Mouse (Mus musculus): ENCODE data around the gene Comtd1.

The Comtd1 gene
- long read RNA-seq, experiment 1, transcript Comtd1-202 (7 exons, 2,314 nt), result major isoform, 50 of 57 reads
- long read RNA-seq, experiment 1, partial matches to known transcripts, result 4 of 57 reads
- long read RNA-seq, experiment 1, other reads (novel, unspliced or antisense), result 2 of 57 reads
- long read RNA-seq, experiment 2, transcript Comtd1-202 (7 exons, 2,314 nt), result major isoform, 51 of 55 reads
- long read RNA-seq, experiment 2, partial matches to known transcripts, result 1 of 55 reads
- long read RNA-seq, experiment 2, other reads (novel, unspliced or antisense), result 0 of 55 reads

DNA sequence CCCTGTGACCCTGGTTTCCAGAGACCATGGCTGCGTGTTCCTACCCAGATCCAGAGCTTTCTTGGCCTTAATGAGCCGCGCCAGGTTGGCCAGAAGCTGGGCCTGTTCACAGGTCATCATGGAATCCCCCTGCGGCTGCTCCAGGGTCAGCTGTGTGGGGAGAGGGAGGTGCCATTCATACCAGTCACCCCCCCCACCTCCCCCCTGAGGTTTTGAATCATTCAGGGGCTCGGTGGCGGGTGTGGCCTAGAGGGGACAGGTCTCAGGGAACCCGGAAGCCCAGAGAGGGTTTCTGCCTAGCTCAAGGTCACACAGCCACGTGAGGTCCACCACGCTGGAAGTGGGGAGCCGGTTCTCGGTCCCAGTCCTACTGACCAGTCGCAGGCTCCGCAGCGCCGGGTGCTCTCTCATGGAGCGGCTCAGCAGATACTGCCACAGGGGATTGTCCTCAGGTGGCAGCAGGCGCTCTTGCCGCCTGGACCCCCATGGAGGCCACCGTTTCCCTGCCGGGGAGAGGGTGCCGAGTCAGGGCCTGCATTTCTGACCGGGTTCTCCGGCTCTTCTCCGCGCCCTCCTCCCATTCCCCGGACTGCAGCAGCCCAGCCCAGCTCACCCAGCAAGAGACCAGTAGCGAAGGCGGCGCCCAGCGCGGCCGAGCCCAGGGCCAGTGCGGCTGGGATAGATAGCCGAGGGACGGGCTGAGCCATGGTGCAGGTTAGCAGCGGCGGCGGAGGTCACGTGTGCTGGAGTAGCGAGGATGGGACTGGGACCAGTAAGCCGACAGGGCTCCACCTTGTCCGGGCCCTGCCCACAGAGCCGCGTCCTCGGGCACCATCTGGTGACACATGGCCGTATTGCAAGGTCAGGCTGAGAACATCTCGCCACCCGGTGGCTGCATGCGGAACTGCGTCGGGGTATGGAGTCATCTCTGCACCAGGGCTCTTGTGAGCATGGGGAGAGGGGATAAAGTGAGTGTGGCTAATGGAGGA, at the start of gene Comtd1:
Gene Comtd1 (minus strand): TSS at position 812 of the 989 bp plus-strand sequence.
- intact Hi-C loops (cut with DNase I), result loop anchor here (1.0 to 5.0 kb wide), 2 partner anchors 36 to 96 kb away; partner anchors contain the start of genes Dusp13 and Samd8

DNA sequence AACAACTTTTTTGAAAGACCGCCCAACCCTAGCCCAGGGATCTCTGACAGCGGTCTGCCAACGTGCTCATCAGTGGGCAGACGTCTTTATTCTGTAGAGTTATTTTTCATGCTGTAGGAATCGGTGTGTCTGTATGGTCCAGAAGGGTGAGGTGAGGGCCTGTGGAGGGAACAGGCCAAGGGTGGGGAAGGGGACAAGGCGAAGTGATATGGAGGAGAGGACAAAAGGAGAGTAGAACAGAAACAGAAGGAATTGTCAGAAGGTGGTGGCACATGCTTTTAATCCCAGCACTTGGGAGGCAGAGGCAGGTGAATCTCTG, 43.5 kb upstream of the Comtd1 start:
- intact Hi-C loops (cut with DNase I), result no loop called here

DNA sequence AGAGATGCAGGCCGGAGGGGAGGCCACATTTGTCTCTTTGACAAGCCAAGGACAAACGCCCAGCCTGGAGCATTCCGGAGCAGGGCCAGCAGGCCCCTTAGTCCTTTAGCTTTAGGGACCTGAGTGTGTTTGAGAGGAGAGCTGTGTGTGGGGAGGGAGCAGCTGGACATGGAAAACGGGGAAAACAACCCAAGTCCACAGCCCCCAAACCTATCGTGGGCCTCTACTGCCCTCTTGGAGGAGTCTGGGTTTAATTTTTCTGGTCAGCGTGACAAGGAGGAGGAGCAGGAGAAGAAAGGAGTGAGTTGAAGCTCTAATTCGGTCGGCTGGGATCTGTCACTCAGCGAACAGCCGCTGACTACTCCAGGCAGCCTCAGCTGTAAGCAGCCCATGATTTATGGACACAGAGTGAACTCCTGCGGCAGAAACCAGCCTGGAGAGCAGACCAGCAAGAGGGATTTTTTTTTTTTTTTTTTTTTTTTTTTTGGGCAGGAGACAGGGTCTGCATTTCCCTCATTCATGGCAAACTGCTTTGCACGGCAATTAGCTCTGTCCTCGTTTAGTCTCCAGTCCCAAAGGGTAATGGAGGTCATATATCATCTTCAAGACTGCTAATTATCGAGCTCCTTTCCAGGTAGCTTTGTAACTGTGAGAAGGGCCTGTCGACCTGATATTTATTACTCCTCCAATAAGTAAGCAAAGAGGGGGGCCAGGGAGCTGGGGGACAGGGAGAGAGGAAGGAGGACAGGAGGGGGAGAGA, 43.0 kb upstream of the Comtd1 start:
- intact Hi-C loops (cut with DNase I), result no loop called here

- intact Hi-C loops (cut with DNase I), result no loop called here
These were observed 41.7 kb upstream of the Comtd1 start for GRCm38 (mm10) chr14:21890430-21890829.

DNA sequence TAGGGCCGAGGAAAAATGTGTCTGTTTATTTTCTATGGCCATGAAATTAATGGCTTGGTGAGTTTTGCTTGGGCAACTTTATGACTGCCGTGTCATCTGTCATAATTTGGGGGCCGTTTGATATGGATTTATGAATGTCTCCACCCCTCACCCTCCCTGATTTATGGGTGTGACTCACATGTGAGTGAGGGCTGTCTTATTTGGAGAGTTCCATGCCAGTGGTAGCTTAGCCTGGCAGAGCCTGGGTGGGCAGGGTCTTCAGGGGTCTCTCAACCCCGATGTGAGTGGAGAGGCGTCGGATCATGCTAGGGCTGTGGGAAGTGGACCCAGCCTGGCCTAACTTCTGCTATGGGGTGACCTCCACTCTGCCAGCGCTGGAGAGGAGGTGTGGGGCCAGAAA, 18.0 kb upstream of the Comtd1 start:
- intact Hi-C loops (cut with DNase I), result no loop called here

GRCm38 (mm10) chr14:21866291-21866690, 17.5 kb upstream of the Comtd1 start:
- intact Hi-C loops (cut with DNase I), result no loop called here

GRCm38 (mm10) chr14:21856886-21857285, 8.1 kb upstream of the Comtd1 start:
- intact Hi-C loops (cut with DNase I), result no loop called here

- intact Hi-C loops (cut with DNase I), result no loop called here
These were observed 7.2 kb upstream of the Comtd1 start for GRCm38 (mm10) chr14:21855961-21856360.

DNA sequence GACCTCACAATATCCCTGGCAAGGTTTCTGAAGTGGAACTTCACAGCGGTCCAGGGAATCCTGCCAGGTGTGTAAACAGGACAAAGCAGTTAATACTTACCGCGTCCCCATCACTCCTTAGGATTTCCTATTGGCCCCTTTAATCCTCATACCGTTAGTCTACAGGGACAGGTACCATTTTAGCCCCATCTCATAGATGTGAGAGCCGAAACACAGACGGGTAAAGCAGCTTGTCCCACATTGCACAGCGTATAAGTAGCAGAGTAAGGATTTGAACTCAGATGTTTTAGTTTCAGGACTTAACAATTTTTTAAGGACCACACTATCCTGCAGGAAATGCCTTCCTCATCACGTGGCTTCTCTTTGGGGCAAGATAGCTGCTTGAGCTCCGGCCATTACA, 5.5 kb upstream of the Comtd1 start:
- intact Hi-C loops (cut with DNase I), result no loop called here

GRCm38 (mm10) chr14:21853456-21854109, 4.8 kb upstream of the Comtd1 start:
- intact Hi-C loops (cut with DNase I), result no loop called here

DNA sequence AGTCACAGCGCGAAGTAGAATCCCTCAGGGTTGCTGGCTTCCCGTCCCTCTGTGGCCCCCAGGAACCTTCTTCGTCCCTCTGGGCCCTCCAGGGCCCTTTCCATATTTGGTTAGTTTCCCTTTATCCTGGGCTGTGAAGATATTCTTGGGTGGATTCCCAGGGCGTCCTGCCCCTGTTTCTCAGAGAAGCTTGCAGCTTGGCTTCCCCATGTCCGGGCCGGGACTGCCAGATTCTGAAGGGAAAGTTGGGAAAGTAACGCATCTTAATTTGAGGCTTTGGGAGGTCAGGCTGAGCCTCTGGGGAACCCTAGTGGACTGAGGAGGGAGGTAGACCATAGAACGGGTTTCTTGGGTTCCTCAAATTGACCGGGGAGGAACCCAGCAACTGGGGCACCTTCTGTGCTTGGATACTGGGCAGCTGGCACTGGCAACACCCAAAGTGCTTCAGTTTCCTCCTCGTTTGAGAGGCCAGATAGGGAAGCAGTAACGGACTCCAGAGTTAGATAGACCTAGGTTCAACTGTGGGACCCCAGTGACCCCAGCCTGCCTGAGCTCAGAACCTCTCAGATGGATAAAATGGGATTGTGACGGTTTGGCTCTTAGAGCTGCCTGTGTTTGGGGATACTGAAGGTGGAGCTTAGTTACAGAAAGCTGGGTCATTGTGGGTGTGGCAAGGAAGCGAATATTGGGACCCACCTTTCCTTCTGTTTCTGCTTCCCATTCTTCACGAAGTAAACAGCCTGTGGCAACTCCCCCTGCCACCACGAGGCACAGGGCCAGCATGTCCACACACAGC, 3.4 kb upstream of the Comtd1 start:
- intact Hi-C loops (cut with DNase I), result no loop called here

GRCm38 (mm10) chr14:21850419-21851127, 1.8 kb upstream of the Comtd1 start:
- intact Hi-C loops (cut with DNase I), result no loop called here

DNA sequence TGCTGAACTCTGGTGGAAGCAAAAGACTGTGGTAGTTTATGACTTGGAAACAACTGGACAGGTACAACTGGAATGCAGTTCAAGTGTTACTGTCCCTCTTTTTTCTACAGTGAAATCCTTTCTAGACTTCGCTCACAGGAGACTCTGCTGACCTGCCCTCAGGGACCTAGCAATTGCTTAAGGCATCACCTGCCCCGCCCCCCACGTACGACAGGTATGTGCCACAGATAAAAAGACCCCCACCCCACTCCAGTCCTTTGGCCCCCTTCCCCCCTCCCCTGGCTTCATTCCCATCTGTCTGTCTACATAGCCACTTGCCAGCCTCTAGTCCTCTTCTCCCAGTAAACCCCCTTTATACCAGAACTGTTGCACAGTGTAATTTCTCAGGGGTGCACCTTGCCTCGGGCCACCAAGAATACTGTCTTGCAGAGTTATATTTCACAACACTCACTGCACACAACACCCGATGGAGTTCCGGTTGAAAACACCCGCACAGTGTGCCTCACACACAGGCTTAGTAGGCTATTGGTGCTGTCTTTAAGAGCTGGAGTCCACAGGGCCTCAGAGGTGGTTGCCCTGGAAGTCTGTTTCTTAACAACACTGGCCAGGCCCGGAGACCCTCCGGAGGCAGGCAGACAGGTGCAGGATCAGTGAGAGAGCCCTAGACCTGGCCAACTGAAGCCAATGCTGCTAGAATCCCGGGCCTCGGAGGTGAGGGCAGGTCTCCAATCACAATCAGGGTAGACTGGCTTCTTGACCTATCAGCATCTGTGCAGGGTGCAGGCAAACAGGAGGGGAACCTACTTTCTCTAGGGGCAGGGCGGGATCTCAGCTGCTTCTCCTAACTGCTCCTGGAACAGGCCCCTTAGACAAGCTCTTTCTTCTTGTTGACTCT, 994 bp upstream of the Comtd1 start:
- intact Hi-C loops (cut with DNase I), result loop anchor here (1.0 to 5.0 kb wide), 2 partner anchors 37 to 97 kb away; partner anchors contain the start of genes Dusp13 and Samd8

GRCm38 (mm10) chr14:21847381-21848165, 1.2 kb downstream of the Comtd1 start:
- intact Hi-C loops (cut with DNase I), result loop anchor here (2.0 to 5.0 kb wide), 2 partner anchors 17 to 95 kb away; partner anchors contain the start of genes Dusp13 and Samd8

GRCm38 (mm10) chr14:21846827-21847380, 1.9 kb downstream of the Comtd1 start:
- intact Hi-C loops (cut with DNase I), result loop anchor here (2.0 to 5.0 kb wide), 2 partner anchors 16 to 95 kb away; partner anchors contain the start of genes Dusp13 and Samd8

GRCm38 (mm10) chr14:21843263-21843662, 5.5 kb downstream of the Comtd1 start:
- intact Hi-C loops (cut with DNase I), result no loop called here

Data from adrenal gland (tissue).